Mouse (Mus musculus) embryonic facial prominence, embryonic 11.5 days (tissue): ENCODE measurements around the gene Dlg2. TPM values are rescaled to one million over a fixed set of nuclear protein-coding genes. Genes with fewer than 3 reads are reported as not detected.

Experiments used
- ATAC-seq: fragments of 200-750 bp; cut with Nextera tagmentation; replicated peaks from 2 replicates; pipeline ENCODE4 v1.8.0; 2017; ENCODE audit warnings: low read depth; ENCODE audit not compliant: insufficient number of reproducible peaks, low FRiP score, low TSS enrichment
- DNase-seq: peaks from one replicate; pipeline ENCODE4 v3.0.0-alpha.2; 2015; ENCODE audit warnings: low spot score
- H3K27ac ChIP-seq: fragments of 300-500 bp; sonication (generic); replicated peaks from 2 replicates; pipeline ENCODE4 v1.5.1; 2014; ENCODE audit warnings: mild to moderate bottlenecking, low read depth, low read length, control low read depth
- H3K27me3 ChIP-seq: fragments of 300-500 bp; sonication (generic); 2 replicates; pipeline ENCODE4 v1.6.1; 2014; ENCODE audit warnings: mild to moderate bottlenecking, low read length, moderate library complexity, mixed read lengths; ENCODE audit not compliant: control insufficient read depth, insufficient read depth
- H3K36me3 ChIP-seq: fragments of 300-500 bp; sonication (generic); replicated peaks from 2 replicates; pipeline ENCODE4 v1.6.1; 2014; ENCODE audit warnings: low read depth, mild to moderate bottlenecking, low read length, moderate library complexity, mixed read lengths; ENCODE audit not compliant: control insufficient read depth, insufficient read depth
- H3K4me1 ChIP-seq: fragments of 300-500 bp; sonication (generic); 2 replicates; pipeline ENCODE4 v1.6.1; 2014; ENCODE audit warnings: low read length, mixed read lengths; ENCODE audit not compliant: control insufficient read depth, insufficient read depth
- H3K4me2 ChIP-seq: fragments of 300-500 bp; sonication (generic); 2 replicates; pipeline ENCODE4 v1.6.1; 2014; ENCODE audit warnings: low read depth, mild to moderate bottlenecking, control low read depth, low read length, moderate library complexity
- H3K4me3 ChIP-seq: fragments of 300-500 bp; sonication (generic); 2 replicates; pipeline ENCODE4 v1.5.1; 2014; ENCODE audit warnings: low read depth, low read length, control low read depth
- H3K9ac ChIP-seq: fragments of 300-500 bp; sonication (generic); replicated peaks from 2 replicates; pipeline ENCODE4 v1.6.1; 2014; ENCODE audit warnings: mild to moderate bottlenecking, control low read depth, low read length
- H3K9me3 ChIP-seq: fragments of 300-500 bp; sonication (generic); replicated peaks from 2 replicates; pipeline ENCODE4 v1.6.1; 2016; ENCODE audit warnings: mild to moderate bottlenecking, low read length, inconsistent platforms, mixed read lengths; ENCODE audit not compliant: control insufficient read depth
- WGBS: fragments of 180-500 bp; shearing (Covaris S2); extraction: QIAGEN DNeasy Blood & Tissue Kit; methylation state at CpG from one replicate; pipeline ENCODE4 v1.1.7; 2014; 5-methylcytosine and 5-hydroxymethylcytosine counted together
- polyA plus RNA-seq: library from polyadenylated mRNA; unstranded; fragments of >200 nt; fragmentation: Nextera tagmentation; extraction: Ambion mirVana; gene quantifications from 2 replicates; pipeline ENCODE4 v1.2.1, GENCODE M21; 2014

Dlg2 gene
- polyA plus RNA-seq, 1 experiment from 2014 or later, result 5.3 TPM

- Histone ChIP-seq H3K36me3 (no peaks in the 10 kb centered on the region), H3K4me1 (no peaks in the 10 kb centered on the region), H3K4me2 (no peak overlapping the region), H3K9me3 (no peaks in the 10 kb centered on the region), H3K9ac (no peak overlapping the region), H3K27ac (no peak overlapping the region), H3K27me3 (no peaks in the 10 kb centered on the region), H3K4me3 (no peak overlapping the region)
- DNase-seq, result no peak
- no peak for ATAC-seq
Measured at GRCm38 (mm10) chr7:91567423-91567822, 1091.0 kb downstream of the Dlg2 start.

GRCm38 (mm10) chr7:91570969-91571368 is 1094.5 kb downstream of the Dlg2 start:
- ATAC-seq (no peak), DNase-seq (no peak)
- H3K4me3 ChIP-seq, result no peak overlapping the region
- no peak overlapping the region for H3K27ac ChIP-seq
- H3K36me3 ChIP-seq, result no peaks in the 10 kb centered on the region
- no peaks in the 10 kb centered on the region for H3K4me1 ChIP-seq
- H3K4me2 ChIP-seq, result no peak overlapping the region
- H3K9me3 ChIP-seq, result no peaks in the 10 kb centered on the region
- no peak overlapping the region for H3K9ac ChIP-seq
- WGBS, result 88% methylated on average over 2 of the region's 2 CpGs
- H3K27me3 ChIP-seq, result no peaks in the 10 kb centered on the region

GRCm38 (mm10) chr7:91572666-91573065 is 1096.2 kb downstream of the Dlg2 start:
- H3K9me3 ChIP-seq, result no peaks in the 10 kb centered on the region
- no peak overlapping the region for H3K4me3 ChIP-seq
- no peak overlapping the region for H3K4me2 ChIP-seq
- H3K27me3 ChIP-seq, result no peaks in the 10 kb centered on the region
- ATAC-seq (no peak), DNase-seq (no peak)
- H3K9ac ChIP-seq, result no peak overlapping the region
- no peaks in the 10 kb centered on the region for H3K36me3 ChIP-seq
- H3K4me1 ChIP-seq, result no peaks in the 10 kb centered on the region
- 60% methylated on average over 2 of the region's 2 CpGs for WGBS
- no peak overlapping the region for H3K27ac ChIP-seq

- H3K36me3 ChIP-seq, result no peaks in the 10 kb centered on the region
- H3K27me3 ChIP-seq, result no peaks in the 10 kb centered on the region
- no peak overlapping the region for H3K4me2 ChIP-seq
- H3K27ac ChIP-seq, result no peak overlapping the region
- H3K9me3 ChIP-seq, result no peaks in the 10 kb centered on the region
- no peak overlapping the region for H3K9ac ChIP-seq
- no peak overlapping the region for H3K4me3 ChIP-seq
- no peaks in the 10 kb centered on the region for H3K4me1 ChIP-seq
- no peak for DNase-seq
- ATAC-seq, result no peak
Measured at GRCm38 (mm10) chr7:91573321-91573720, 1096.8 kb downstream of the Dlg2 start.

- H3K4me2 ChIP-seq, result no peak overlapping the region
- no peaks in the 10 kb centered on the region for H3K4me1 ChIP-seq
- no peak for ATAC-seq
- no peaks in the 10 kb centered on the region for H3K9me3 ChIP-seq
- H3K27ac ChIP-seq, result no peak overlapping the region
- H3K36me3 ChIP-seq, result no peaks in the 10 kb centered on the region
- H3K4me3 ChIP-seq, result no peak overlapping the region
- H3K9ac ChIP-seq, result no peak overlapping the region
- no peaks in the 10 kb centered on the region for H3K27me3 ChIP-seq
- 83% methylated on average over 6 of the region's 6 CpGs for WGBS
- no peak for DNase-seq
Measured at GRCm38 (mm10) chr7:91576216-91576615, 1099.7 kb downstream of the Dlg2 start.

- peak; percentile 20 for DNase-seq
- Histone ChIP-seq H3K9me3 (no peaks in the 10 kb centered on the region), H3K27ac (no peak overlapping the region), H3K27me3 (no peaks in the 10 kb centered on the region), H3K4me3 (no peak overlapping the region), H3K4me1 (no peaks in the 10 kb centered on the region), H3K36me3 (no peaks in the 10 kb centered on the region), H3K4me2 (no peak overlapping the region), H3K9ac (no peak overlapping the region)
- ATAC-seq, result no peak
- 58% methylated on average over 2 of the region's 2 CpGs for WGBS
Measured at GRCm38 (mm10) chr7:91582203-91582602, 1105.7 kb downstream of the Dlg2 start.

GRCm38 (mm10) chr7:91583566-91583965 is 1107.1 kb downstream of the Dlg2 start:
- H3K36me3 ChIP-seq, result no peaks in the 10 kb centered on the region
- ATAC-seq (no peak), DNase-seq (no peak)
- no peaks in the 10 kb centered on the region for H3K9me3 ChIP-seq
- no peak overlapping the region for H3K27ac ChIP-seq
- H3K4me1 ChIP-seq, result no peaks in the 10 kb centered on the region
- H3K4me3 ChIP-seq, result no peak overlapping the region
- WGBS, result 86% methylated on average over 1 of the region's 1 CpGs
- H3K9ac ChIP-seq, result no peak overlapping the region
- no peaks in the 10 kb centered on the region for H3K27me3 ChIP-seq
- no peak overlapping the region for H3K4me2 ChIP-seq

- no peak for ATAC-seq
- no peak overlapping the region for H3K4me3 ChIP-seq
- H3K4me2 ChIP-seq, result no peak overlapping the region
- no peak for DNase-seq
- H3K27ac ChIP-seq, result no peak overlapping the region
- no peaks in the 10 kb centered on the region for H3K27me3 ChIP-seq
- no peaks in the 10 kb centered on the region for H3K36me3 ChIP-seq
- H3K9ac ChIP-seq, result no peak overlapping the region
- 77% methylated on average over 5 of the region's 5 CpGs for WGBS
- no peaks in the 10 kb centered on the region for H3K4me1 ChIP-seq
- H3K9me3 ChIP-seq, result no peaks in the 10 kb centered on the region
Measured at GRCm38 (mm10) chr7:91591261-91592170, 1115.0 kb downstream of the Dlg2 start.
